Mouse (Mus musculus) R1 (cell line): ENCODE measurements around the gene Itpr1.

Source experiments
- DNase-seq: peaks from one replicate; pipeline ENCODE4 v3.0.0-alpha.2; 2018; ENCODE audit warnings: low read depth, low spot score

Itpr1 gene

GRCm38 (mm10) chr6:108276880-108277507 lies 64.1 kb downstream of the Itpr1 start:
- no peak for DNase-seq

DNA sequence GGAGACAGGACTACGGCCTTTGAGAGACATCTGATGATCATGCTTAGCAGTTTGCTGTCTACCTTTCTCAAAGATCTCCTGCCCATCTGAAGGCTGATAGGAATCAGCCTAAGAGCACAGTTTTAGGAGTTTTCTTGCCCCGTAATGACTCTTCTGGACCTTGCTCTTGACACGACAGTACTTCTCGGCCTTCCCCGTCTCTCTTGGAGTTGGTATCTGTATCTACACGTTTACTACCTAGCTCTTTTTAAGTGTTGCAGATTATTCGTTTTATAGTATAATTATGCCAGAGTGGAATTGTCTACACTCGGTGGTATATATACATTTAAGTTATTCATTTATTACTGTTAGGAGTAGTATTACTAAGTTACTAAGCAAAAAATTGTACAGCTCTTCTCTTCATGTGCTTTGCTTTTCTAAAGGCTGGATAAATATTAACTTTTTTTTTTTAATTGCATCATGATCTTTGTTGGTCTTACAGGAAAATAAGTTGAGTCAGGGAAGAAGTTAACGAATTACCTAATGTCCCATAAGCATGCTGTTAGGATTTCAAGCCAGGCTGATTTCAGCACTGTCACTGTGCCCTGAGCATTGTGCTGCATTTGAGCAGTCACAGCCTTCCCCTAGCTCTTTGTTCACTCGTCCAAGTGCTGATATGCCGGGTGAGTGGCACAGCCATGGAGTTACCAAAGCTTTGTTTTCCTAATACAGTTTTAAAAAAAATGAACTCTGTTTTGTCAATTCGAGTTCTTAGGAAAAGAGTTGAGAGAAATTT lies 64.9 kb downstream of the Itpr1 start:
- DNase-seq, result no peak

DNA sequence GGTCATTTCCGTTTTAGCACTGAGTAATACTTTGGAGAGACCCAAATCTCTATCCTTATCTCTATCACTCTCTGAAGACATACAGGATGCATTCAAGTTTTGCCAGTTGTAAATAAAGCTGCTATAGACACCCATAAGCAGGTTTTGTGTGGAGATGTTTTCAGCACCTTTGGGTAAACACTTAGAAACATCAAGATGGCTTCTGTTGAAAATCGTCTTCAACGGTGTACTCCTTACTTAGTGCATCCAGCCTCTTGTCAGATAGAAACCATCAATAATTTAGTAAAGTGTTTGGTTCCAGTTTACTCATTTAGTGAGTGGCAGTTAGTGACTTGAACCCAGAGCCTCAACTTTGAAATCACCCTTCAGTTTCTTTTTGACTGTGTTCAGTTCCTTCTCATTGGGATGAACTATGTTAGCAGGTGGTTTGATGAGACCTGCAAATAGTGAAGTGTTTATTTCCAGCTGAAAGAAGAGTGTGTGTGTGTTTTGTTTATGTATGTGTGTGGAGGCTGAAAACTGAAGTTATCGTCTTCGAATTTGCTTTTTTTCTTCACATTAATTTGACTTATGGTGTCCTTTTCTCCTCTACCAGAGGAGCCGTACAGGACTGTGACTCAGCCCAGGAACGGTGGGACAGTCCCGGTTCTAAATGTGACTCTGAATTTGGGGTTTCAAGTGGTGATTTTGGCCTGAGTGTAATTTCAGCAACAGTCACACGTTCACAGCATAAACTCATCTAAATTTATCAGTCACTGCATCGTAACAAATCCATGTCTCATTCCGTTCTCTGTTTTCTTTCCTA lies 66.1 kb downstream of the Itpr1 start:
- DNase-seq, result no peak

GRCm38 (mm10) chr6:108282131-108282530 lies 69.2 kb downstream of the Itpr1 start:
- DNase-seq, result no peak

DNA sequence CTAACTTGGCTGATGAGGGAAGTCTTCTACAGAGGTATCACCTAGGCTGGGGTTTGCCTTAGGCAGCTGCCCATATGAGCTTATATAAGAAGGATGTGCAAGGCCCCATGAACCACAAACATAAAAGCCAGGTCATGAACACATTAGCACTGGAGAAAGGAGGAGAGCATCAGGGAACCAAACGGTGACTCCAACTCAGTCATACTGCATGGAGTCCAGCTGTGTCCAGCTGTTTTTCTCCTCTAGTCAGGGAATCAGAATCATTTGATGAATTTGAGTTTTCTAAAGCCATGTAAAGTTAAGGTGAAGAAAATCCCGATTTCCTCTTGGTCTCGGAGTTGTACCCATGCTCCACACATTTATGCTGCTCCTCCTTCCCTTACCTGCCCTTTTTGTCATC lies 69.7 kb downstream of the Itpr1 start:
- no peak for DNase-seq

- DNase-seq, result no peak
Observed at GRCm38 (mm10) chr6:108284688-108285087, 71.8 kb downstream of the Itpr1 start.

GRCm38 (mm10) chr6:108288979-108289378 lies 76.1 kb downstream of the Itpr1 start:
- no peak for DNase-seq

DNA sequence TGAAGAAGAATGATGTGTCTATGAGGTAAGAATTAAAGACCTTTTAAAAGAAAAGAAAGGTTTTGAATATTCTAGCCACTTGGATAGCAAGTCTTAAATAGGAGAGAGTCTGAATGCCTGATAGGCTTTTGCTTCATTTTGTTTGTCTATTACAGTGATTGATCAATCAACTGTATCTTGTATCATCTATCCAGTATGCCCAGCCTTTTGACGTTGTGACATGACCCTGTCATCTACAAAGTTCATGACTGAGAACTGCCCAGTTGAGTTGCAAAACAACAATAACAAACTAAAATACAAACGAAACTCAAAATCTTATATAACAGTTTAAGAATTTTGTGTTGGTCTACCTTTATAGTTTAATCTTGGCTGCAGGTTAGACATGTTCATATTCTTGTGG lies 78.1 kb downstream of the Itpr1 start:
- no peak for DNase-seq

DNA sequence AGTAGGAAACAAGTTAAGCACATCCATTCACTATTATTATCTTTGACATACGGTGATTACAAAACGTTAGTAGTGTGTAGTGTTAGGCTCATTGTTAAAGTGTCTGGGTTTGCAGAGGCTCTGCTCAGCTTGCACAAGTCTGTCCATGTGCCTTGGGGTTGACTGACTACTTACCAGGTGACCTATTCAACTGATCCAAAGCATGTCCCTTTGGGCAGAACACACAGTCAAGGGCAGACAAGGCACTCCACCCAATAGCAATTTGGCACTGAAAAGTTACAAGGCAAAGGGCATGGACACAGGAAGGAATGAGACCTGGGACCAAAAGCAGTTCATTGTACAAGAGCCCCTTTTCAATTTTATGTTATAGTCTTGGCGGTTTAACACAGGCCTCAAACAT lies 78.7 kb downstream of the Itpr1 start:
- no peak for DNase-seq

GRCm38 (mm10) chr6:108301856-108302255 lies 89.0 kb downstream of the Itpr1 start:
- DNase-seq, result no peak

GRCm38 (mm10) chr6:108303619-108304567 lies 91.0 kb downstream of the Itpr1 start:
- no peak for DNase-seq

- DNase-seq, result no peak
Observed at GRCm38 (mm10) chr6:108305171-108305779, 92.4 kb downstream of the Itpr1 start.

GRCm38 (mm10) chr6:108306240-108306639 lies 93.3 kb downstream of the Itpr1 start:
- no peak for DNase-seq

- peak; percentile 23 for DNase-seq
Observed at GRCm38 (mm10) chr6:108306910-108307584, 94.2 kb downstream of the Itpr1 start.

- no peak for DNase-seq
Observed at GRCm38 (mm10) chr6:108307770-108308169, 94.9 kb downstream of the Itpr1 start.

DNA sequence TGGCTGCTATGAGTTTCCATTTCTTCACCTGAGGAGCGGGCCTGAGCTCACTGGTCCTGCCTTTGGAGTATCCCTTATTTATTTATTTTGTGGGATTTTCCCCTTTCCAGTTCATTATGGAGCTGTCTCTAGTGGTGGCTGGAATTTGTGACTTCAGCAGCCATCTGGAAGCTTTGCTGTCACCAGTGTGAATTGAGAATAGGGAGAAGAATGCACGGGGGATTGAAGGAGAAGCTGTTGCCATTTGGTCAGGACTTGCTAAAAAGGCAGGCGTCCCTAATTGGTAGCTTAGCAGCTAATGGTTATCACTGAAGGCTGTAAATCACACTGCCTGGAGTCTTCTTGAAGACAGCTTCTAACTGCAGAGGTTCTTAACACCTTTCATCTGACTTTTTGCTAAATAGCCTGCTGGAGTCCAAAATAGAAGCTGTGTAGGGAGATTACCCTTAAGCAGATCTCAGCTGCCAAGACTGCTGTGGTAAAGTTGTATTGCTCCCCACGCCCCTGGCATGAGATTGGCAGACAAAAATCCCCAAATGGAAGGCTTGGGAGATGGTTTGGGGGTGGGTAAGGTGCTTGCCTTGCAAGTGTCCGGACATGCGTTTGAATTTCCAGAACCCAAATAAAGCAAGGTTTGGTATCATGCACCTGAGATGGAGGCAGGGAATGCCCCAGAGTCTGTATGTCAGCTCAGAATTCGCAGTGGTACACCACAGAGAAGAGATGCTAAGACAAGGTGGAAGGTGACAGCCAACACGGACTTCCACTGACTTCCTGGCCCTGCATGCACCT lies 96.7 kb downstream of the Itpr1 start:
- no peak for DNase-seq

- no peak for DNase-seq
Observed at GRCm38 (mm10) chr6:108313056-108313455, 100.2 kb downstream of the Itpr1 start.

DNA sequence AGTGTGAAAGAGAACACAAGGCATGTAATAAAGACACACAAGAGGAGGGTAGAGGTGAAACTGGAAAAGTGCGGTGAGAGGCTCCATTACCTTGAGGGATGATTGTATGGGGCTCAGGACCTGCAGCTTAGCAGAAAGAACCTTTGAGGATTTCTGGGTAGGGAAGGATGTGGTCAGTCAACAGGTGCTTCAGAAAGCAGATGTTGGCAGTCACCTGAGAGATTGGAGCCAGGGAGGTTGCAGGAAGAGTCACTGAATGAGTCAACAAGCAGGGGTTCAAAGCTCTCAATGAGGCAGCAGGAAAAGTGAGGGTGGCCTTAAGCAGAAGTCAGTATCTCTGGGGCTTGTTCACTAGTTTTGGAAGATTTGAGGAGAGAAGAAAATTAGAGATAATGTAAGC lies 101.1 kb downstream of the Itpr1 start:
- no peak for DNase-seq

- no peak for DNase-seq
Observed at GRCm38 (mm10) chr6:108316268-108316824, 103.5 kb downstream of the Itpr1 start.
